Mouse (Mus musculus): ENCODE data around the gene Cpsf4l. TPM values are rescaled to one million over a fixed set of nuclear protein-coding genes. Genes with fewer than 3 reads are reported as not detected.

Cpsf4l gene
- polyA plus RNA-seq, 1 experiment: not detected

DNA sequence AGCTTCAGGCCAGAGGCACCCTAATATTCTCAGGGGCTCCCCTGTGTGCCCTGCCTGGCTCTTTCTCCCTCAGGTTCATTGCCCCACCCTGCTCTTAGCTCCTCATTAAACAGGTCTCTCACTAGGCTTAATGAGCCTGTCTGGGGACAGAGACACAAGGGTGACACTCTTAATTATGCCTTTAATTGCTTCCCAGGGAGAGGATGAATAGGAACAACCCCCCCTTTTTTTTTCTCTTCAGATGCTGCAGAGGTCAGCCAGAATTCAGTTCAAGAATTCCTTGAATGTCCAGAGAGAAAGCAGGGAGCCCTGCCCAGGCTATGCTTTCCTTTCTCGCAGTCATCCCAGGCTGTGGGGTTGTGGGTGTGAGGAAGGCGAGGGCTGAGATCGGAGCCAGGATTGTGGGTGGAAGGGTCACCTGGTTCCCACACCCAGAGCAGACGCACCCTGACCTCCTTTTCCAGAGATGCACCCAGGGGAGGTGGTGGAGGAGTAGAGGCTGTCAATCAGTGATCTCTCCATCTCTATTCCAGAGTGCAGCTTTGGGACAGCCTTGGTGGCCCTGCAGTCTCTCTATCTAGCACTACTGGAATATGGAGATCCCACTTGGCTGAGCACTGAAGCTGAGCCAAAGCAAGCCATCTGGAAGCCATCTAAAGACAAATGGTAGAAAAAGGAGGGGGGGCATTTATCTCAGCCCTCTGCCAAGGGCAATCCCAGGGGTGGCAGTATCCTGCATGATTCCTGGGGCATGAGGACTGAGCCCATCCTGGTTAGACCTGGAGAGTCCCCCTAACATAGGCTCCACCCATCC lies 15.6 kb upstream of the Cpsf4l start:
- TF ChIP-seq GATA1 (IDR thresholded peaks at IDR 0.05; ENCODE audit: borderline replicate concordance, low read length) (no peak), FLI1 (IDR thresholded peaks at IDR 0.05; ENCODE audit: low read length) (no peak)
- H3K27me3 ChIP-seq (replicated peaks): peaks cover 12% of the 10 kb centered on the region
- H3K4me3 ChIP-seq (replicated peaks): no peak overlapping the region
- H3K36me3 ChIP-seq (replicated peaks; ENCODE audit: low read length): peaks cover 34% of the 10 kb centered on the region
- peaks cover 3% of the 10 kb centered on the region; the same call in 1 of the 2 replicates for H3K4me1 ChIP-seq
- H3K9me3 ChIP-seq: no peaks in the 10 kb centered on the region

DNA sequence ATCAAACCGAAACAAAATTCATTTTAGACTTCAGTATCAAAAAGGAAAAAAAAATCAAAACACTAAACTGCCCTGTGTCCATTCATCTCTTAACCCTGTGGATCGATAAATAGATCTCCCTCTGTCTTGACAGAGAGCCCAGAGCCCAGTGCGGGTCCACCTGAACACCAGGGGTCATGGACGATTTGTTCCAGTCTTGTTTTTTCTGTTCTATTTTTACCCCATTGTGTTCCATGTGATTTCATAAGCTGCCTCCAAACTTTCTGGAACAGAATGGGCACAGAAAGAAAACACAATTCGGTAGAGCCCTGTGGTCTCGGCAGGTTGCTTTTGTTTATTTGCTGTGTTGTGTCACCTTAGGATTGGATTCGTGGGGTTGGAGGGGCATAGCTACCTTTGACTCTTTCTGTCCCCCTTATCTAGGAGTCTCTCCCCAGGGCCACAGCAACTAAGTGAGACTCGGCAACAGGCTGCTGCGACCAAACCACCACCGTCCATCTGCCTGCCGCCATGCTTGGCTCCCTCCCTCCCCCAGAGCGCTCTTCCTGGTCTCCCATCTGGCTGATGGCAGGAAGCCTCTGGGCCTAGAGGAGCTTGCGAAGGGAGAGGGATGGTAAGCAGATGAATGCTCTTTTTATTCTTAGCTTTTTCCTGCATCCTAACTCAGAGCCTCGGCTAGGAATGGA lies 12.7 kb upstream of the Cpsf4l start:
- TF ChIP-seq FLI1 (IDR thresholded peaks at IDR 0.05; ENCODE audit: low read length) (no peak), GATA1 (IDR thresholded peaks at IDR 0.05; ENCODE audit: borderline replicate concordance, low read length) (no peak)

GRCm38 (mm10) chr11:113717767-113718424 lies 8.1 kb upstream of the Cpsf4l start:
- Histone ChIP-seq H3K36me3 (replicated peaks; ENCODE audit: low read length) (no peaks in the 10 kb centered on the region), H3K9me3 (no peaks in the 10 kb centered on the region), H3K27me3 (replicated peaks) (peaks cover 34% of the 10 kb centered on the region), H3K4me1 (no peaks in the 10 kb centered on the region), H3K4me3 (replicated peaks) (no peak overlapping the region)
- TF ChIP-seq GATA1 (IDR thresholded peaks at IDR 0.05; ENCODE audit: borderline replicate concordance, low read length) (no peak), FLI1 (IDR thresholded peaks at IDR 0.05; ENCODE audit: low read length) (no peak)

More for the DNA sequence above, 12.7 kb upstream of the Cpsf4l start:
- Histone ChIP-seq H3K4me3 (replicated peaks) (no peak overlapping the region), H3K9me3 (no peaks in the 10 kb centered on the region), H3K36me3 (replicated peaks; ENCODE audit: low read length) (peaks cover 12% of the 10 kb centered on the region), H3K27me3 (replicated peaks) (peaks cover 24% of the 10 kb centered on the region), H3K4me1 (no peaks in the 10 kb centered on the region)

- Histone ChIP-seq H3K9me3 (no peaks in the 10 kb centered on the region), H3K27me3 (replicated peaks) (peaks cover 33% of the 10 kb centered on the region), H3K4me1 (peaks cover 9% of the 10 kb centered on the region), H3K36me3 (replicated peaks; ENCODE audit: low read length) (no peaks in the 10 kb centered on the region), H3K4me3 (replicated peaks) (no peak overlapping the region)
- no peak for TF ChIP-seq FLI1 (IDR thresholded peaks at IDR 0.05; ENCODE audit: low read length)
- no peak for TF ChIP-seq GATA1 (IDR thresholded peaks at IDR 0.05; ENCODE audit: borderline replicate concordance, low read length)
Observed at GRCm38 (mm10) chr11:113716132-113716531, 6.3 kb upstream of the Cpsf4l start.

DNA sequence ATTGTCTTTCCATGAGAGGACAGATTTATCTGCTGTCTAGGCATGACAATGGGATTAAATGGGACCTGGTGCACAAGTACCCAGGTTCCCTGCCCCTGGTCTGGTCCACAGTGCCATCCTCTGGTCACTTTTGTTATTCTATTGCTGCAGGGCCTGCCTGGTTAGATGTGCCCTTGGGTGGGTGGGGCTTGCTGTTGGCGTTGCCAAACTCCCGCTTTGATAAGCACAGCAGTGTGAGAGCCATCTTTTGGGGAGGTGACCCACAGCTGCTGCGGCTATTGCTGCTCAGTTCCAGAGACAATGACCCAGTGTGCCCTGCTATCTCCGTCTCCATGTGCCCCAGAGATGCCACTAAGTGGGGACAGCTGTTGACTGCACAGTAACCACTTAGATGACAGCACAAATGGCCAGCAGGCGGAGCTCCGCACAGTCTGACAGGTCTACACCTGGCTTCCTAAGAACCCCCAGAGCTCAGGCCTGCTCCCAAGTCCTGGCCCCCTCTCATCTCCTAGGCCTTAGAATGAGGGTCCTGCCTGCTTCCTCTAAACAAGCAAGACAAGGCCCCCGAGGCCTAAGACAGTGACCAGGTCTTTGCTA lies 5.4 kb upstream of the Cpsf4l start:
- no peaks in the 10 kb centered on the region for H3K9me3 ChIP-seq
- peaks cover 33% of the 10 kb centered on the region for H3K27me3 ChIP-seq (replicated peaks)
- peaks cover 13% of the 10 kb centered on the region for H3K4me1 ChIP-seq
- TF ChIP-seq FLI1 (IDR thresholded peaks at IDR 0.05; ENCODE audit: low read length): no peak
- H3K4me3 ChIP-seq (replicated peaks): no peak overlapping the region
- no peaks in the 10 kb centered on the region for H3K36me3 ChIP-seq (replicated peaks; ENCODE audit: low read length)

- Histone ChIP-seq H3K4me1 (peaks cover 19% of the 10 kb centered on the region), H3K27me3 (replicated peaks) (peaks cover 10% of the 10 kb centered on the region), H3K9me3 (0 out of 2 replicates have a peak, but pooled peaks cover 4% of the 10 kb centered on the region), H3K4me3 (replicated peaks) (no peak overlapping the region), H3K36me3 (replicated peaks; ENCODE audit: low read length) (peaks cover 13% of the 10 kb centered on the region)
- TF ChIP-seq GATA1 (IDR thresholded peaks at IDR 0.05; ENCODE audit: borderline replicate concordance, low read length) (no peak), FLI1 (IDR thresholded peaks at IDR 0.05; ENCODE audit: low read length) (no peak)
Observed at GRCm38 (mm10) chr11:113711061-113711460, 1.2 kb upstream of the Cpsf4l start.

DNA sequence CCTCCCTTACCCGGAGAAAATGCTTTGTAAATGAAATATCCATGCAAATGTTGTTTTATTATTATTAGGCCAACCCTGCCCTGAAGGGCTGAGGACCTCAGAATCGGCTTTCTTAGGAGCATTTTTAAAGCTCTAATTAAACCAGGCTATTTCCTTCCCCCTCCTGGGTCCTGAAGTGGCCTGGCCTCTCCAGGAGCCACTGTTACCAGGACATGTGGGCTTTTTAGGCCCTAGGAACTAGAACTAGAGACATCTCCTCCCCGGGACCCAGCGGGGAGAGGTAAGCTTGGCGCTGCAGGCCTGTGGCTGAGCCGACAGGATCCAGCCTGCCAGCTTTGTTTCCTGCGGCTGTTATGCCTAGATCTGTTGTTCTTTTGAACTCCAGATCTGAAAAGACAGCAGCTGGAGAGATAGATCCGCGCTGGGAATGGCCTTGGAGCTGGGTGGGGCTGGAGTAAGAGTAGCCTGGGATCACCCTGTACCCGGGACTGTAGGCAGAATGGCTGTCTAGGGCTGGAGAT lies 500 bp upstream of the Cpsf4l start:
- Histone ChIP-seq H3K4me3 (replicated peaks) (no peak overlapping the region), H3K4me1 (peaks cover 22% of the 10 kb centered on the region), H3K9me3 (0 out of 2 replicates have a peak, but pooled peaks cover 4% of the 10 kb centered on the region), H3K27me3 (replicated peaks) (peaks cover 8% of the 10 kb centered on the region), H3K36me3 (replicated peaks; ENCODE audit: low read length) (peaks cover 15% of the 10 kb centered on the region)
- TF ChIP-seq FLI1 (IDR thresholded peaks at IDR 0.05; ENCODE audit: low read length): no peak
- TF ChIP-seq GATA1 (IDR thresholded peaks at IDR 0.05; ENCODE audit: borderline replicate concordance, low read length): no peak

DNA sequence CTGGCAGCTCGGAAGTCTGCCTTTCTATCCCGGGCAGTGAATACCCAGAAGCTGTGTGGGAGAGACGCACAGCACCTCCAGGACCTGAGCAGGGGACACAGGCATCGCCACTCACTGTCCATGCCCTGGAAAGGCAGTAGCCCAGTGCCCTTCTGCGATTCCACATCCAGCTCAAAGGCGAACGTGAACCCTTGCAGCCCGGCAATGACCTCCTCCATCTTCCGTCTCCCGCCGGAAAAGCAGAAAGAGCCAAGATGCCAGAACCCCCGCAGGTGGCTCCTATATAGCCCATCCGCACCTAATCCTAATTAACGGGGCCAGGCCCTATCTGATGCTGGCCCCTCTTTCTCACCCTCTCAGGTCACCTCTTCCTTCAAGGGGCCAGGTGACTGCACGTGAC lies 545 bp downstream of the Cpsf4l start:
- H3K4me1 ChIP-seq: peaks cover 22% of the 10 kb centered on the region
- no peak overlapping the region for H3K4me3 ChIP-seq (replicated peaks)
- H3K9me3 ChIP-seq: 0 out of 2 replicates have a peak, but pooled peaks cover 4% of the 10 kb centered on the region
- H3K36me3 ChIP-seq (replicated peaks; ENCODE audit: low read length): peaks cover 15% of the 10 kb centered on the region
- peaks cover 6% of the 10 kb centered on the region for H3K27me3 ChIP-seq (replicated peaks)
- no peak for TF ChIP-seq FLI1 (IDR thresholded peaks at IDR 0.05; ENCODE audit: low read length)
- TF ChIP-seq GATA1 (IDR thresholded peaks at IDR 0.05; ENCODE audit: borderline replicate concordance, low read length): no peak

GRCm38 (mm10) chr11:113708629-113709213 lies 1.1 kb downstream of the Cpsf4l start:
- Histone ChIP-seq H3K36me3 (replicated peaks; ENCODE audit: low read length) (peaks cover 15% of the 10 kb centered on the region), H3K4me1 (peaks cover 24% of the 10 kb centered on the region), H3K9me3 (0 out of 2 replicates have a peak, but pooled peaks cover 4% of the 10 kb centered on the region), H3K4me3 (replicated peaks) (no peak overlapping the region), H3K27me3 (replicated peaks) (peaks cover 3% of the 10 kb centered on the region)
- TF ChIP-seq GATA1 (IDR thresholded peaks at IDR 0.05; ENCODE audit: borderline replicate concordance, low read length): no peak
- TF ChIP-seq FLI1 (IDR thresholded peaks at IDR 0.05; ENCODE audit: low read length): no peak
